ENCODE assay signal across 17 mouse cellular contexts in genomic region chr7:30590927-30591604, GRCm38 (mm10). TPM values are rescaled to one million over a fixed set of nuclear protein-coding genes. Genes with fewer than 3 reads are reported as not detected.
A peak's percentile ranks its signal among the peaks of the same experiment; 100 is the strongest.
DNase-seq lines count a peak whose midpoint lies in the region; ATAC-seq and TF ChIP-seq lines count a peak whose summit lies in the region.
"Had no signal": no experiment of that assay in that cellular context is flagged by ENCODE, and none has a peak within 500 bp of the region (broad histone marks: within the 10 kb centered on the region; RNA-seq: fewer than 3 reads in every experiment).

No protein-coding gene starts in this region.

- TF ChIP-seq POLR2A in CH12.LX (IDR thresholded peaks at IDR 0.05; ENCODE audit: low read depth, low read length): 0 out of 2 replicates have a peak, but pooled peaks have one; percentile 17

- no peak overlapping the region for H3K4me3 ChIP-seq in embryonic facial prominence, embryonic 12.5 days
- no peak overlapping the region for H3K4me3 ChIP-seq in embryonic facial prominence, embryonic 10.5 days
- no peak overlapping the region for H3K4me3 ChIP-seq in limb, embryonic 13.5 days
- no peak overlapping the region for H3K4me3 ChIP-seq in limb, embryonic 10.5 days
- H3K4me3 ChIP-seq in CH12.LX (replicated peaks in 1 of 3; ENCODE audit: low read depth in 2 of 3, low read length in 2 of 3, poor library complexity in 1 of 3): peak overlapping the region; percentile 84 to 93 (median 89)
- H3K4me3 ChIP-seq in embryonic facial prominence, embryonic 13.5 days: no peak overlapping the region

- H3K4me2 ChIP-seq in embryonic facial prominence, embryonic 12.5 days (replicated peaks): no peak overlapping the region
- H3K4me2 ChIP-seq in limb, embryonic 13.5 days (replicated peaks): no peak overlapping the region
- peak overlapping the region; percentile 93 for H3K4me2 ChIP-seq in CH12.LX (ENCODE audit: insufficient read depth, low read depth, poor library complexity, severe bottlenecking)
- no peak overlapping the region for H3K4me2 ChIP-seq in embryonic facial prominence, embryonic 13.5 days

- in situ Hi-C loops in CH12.LX (cut with MboI; ENCODE audit: low pct_ligation_motif_present, low pct_unique_long_range_greater_than_20kb, low sequenced_read_pairs): no loop called here

- peaks cover 56% of the 10 kb centered on the region for H3K79me2 ChIP-seq in CH12.LX (replicated peaks; ENCODE audit: control insufficient read depth, extremely low read depth, insufficient read depth, poor library complexity, severe bottlenecking)

- no peaks in the 10 kb centered on the region for H3K27me3 ChIP-seq in embryonic facial prominence, embryonic 12.5 days
- no peaks in the 10 kb centered on the region for H3K27me3 ChIP-seq in embryonic facial prominence, embryonic 10.5 days (replicated peaks; ENCODE audit: low read depth, poor library complexity, severe bottlenecking)
- H3K27me3 ChIP-seq in limb, embryonic 13.5 days: 0 out of 2 replicates have a peak, but pooled peaks cover 8% of the 10 kb centered on the region
- H3K27me3 ChIP-seq in limb, embryonic 10.5 days (ENCODE audit: low read depth, poor library complexity, severe bottlenecking): no peaks in the 10 kb centered on the region
- H3K27me3 ChIP-seq in CH12.LX (replicated peaks): no peaks in the 10 kb centered on the region
- H3K27me3 ChIP-seq in embryonic facial prominence, embryonic 13.5 days: no peaks in the 10 kb centered on the region

- WGBS in embryonic facial prominence, embryonic 12.5 days: 81% methylated on average over 9 of the region's 9 CpGs
- 87% methylated on average over 9 of the region's 9 CpGs for WGBS in embryonic facial prominence, embryonic 10.5 days
- 83% methylated on average over 9 of the region's 9 CpGs for WGBS in limb, embryonic 13.5 days
- WGBS in limb, embryonic 10.5 days: 83% methylated on average over 9 of the region's 9 CpGs
- 80% methylated on average over 9 of the region's 9 CpGs for WGBS in embryonic facial prominence, embryonic 13.5 days

- ATAC-seq in embryonic facial prominence, embryonic 12.5 days (ENCODE audit: insufficient number of reproducible peaks, insufficient read depth, low FRiP score, low TSS enrichment): no peak
- ATAC-seq in limb, embryonic 13.5 days (ENCODE audit: low FRiP score, low read depth): no peak
- no peak for ATAC-seq in embryonic facial prominence, embryonic 13.5 days (ENCODE audit: insufficient number of reproducible peaks, insufficient read depth, low FRiP score, low TSS enrichment, low read depth)

- DNase-seq in embryonic facial prominence, embryonic 10.5 days (ENCODE audit: low spot score): no peak
- DNase-seq in limb, embryonic 10.5 days (ENCODE audit: low spot score): no peak
- DNase-seq in CH12.LX (ENCODE audit: extremely low read depth): no peak
- DNase-seq in thymus, postnatal 36 days: no peak
- DNase-seq in left cerebral cortex, adult 18-20 months (ENCODE audit: low spot score in 2 of 2): no peak
- DNase-seq: adrenal gland, postnatal 10 days; B cell, adult 2 months; right cerebral cortex, postnatal 4 days; thymus, adult 2 months had no signal

- no peaks in the 10 kb centered on the region for H3K9me3 ChIP-seq in embryonic facial prominence, embryonic 12.5 days
- H3K9me3 ChIP-seq in embryonic facial prominence, embryonic 10.5 days: no peaks in the 10 kb centered on the region
- no peaks in the 10 kb centered on the region for H3K9me3 ChIP-seq in limb, embryonic 13.5 days
- no peaks in the 10 kb centered on the region for H3K9me3 ChIP-seq in limb, embryonic 10.5 days (replicated peaks)
- no peaks in the 10 kb centered on the region for H3K9me3 ChIP-seq in CH12.LX (replicated peaks; ENCODE audit: low read length)
- no peaks in the 10 kb centered on the region for H3K9me3 ChIP-seq in embryonic facial prominence, embryonic 13.5 days
- H3K9me3 ChIP-seq: kidney, embryonic 15.5 days; liver, embryonic 15.5 days had no signal

- peaks cover 8% of the 10 kb centered on the region for H3K36me3 ChIP-seq in embryonic facial prominence, embryonic 12.5 days
- H3K36me3 ChIP-seq in embryonic facial prominence, embryonic 10.5 days (replicated peaks): peaks cover 11% of the 10 kb centered on the region
- peaks cover 8% of the 10 kb centered on the region for H3K36me3 ChIP-seq in limb, embryonic 13.5 days
- peaks cover 11% of the 10 kb centered on the region for H3K36me3 ChIP-seq in limb, embryonic 10.5 days
- H3K36me3 ChIP-seq in CH12.LX (replicated peaks in 1 of 2; ENCODE audit: control insufficient read depth in 1 of 2, insufficient read depth in 1 of 2, low read length in 1 of 2): peaks cover 9 to 26% of the 10 kb centered on the region in 2 experiments
- H3K36me3 ChIP-seq in embryonic facial prominence, embryonic 13.5 days: peaks cover 8% of the 10 kb centered on the region

- no peak for TF ChIP-seq RAD21 in CH12.LX (IDR thresholded peaks at IDR 0.05; ENCODE audit: low read depth, low read length)

- dilution Hi-C loops in CH12.LX (cut with MboI; ENCODE audit: extremely low pct_ligation_motif_present, extremely low pct_unique_long_range_greater_than_20kb, low sequenced_read_pairs): no loop called here

- H3K9ac ChIP-seq in embryonic facial prominence, embryonic 12.5 days: peak overlapping the region; percentile 19
- H3K9ac ChIP-seq in limb, embryonic 13.5 days: peak overlapping the region; percentile 45; the same call in 1 of the 2 replicates
- H3K9ac ChIP-seq in CH12.LX (ENCODE audit: insufficient read depth, low read depth): peak overlapping the region; percentile 74
- peak overlapping the region; percentile 37; the same call in 1 of the 2 replicates for H3K9ac ChIP-seq in embryonic facial prominence, embryonic 13.5 days
- H3K9ac ChIP-seq: kidney, embryonic 15.5 days had no signal

- no peak overlapping the region for H3K27ac ChIP-seq in embryonic facial prominence, embryonic 12.5 days
- H3K27ac ChIP-seq in embryonic facial prominence, embryonic 10.5 days (replicated peaks): no peak overlapping the region
- no peak overlapping the region for H3K27ac ChIP-seq in limb, embryonic 13.5 days
- H3K27ac ChIP-seq in limb, embryonic 10.5 days: no peak overlapping the region
- peak overlapping the region; percentile 100 for H3K27ac ChIP-seq in CH12.LX (ENCODE audit: insufficient read depth, low read depth)
- H3K27ac ChIP-seq in embryonic facial prominence, embryonic 13.5 days: no peak overlapping the region
- H3K27ac ChIP-seq: kidney, embryonic 15.5 days; liver, embryonic 15.5 days had no signal

- TF ChIP-seq EP300 in CH12.LX (IDR thresholded peaks at IDR 0.05; ENCODE audit: low read length): no peak

- TF ChIP-seq CTCF in CH12.LX (conservative IDR thresholded peaks at IDR 0.05 in 1 of 2, IDR thresholded peaks at IDR 0.05 in 1 of 2; ENCODE audit: low read depth in 2 of 2, low read length in 2 of 2): no peak

- H3K4me1 ChIP-seq in embryonic facial prominence, embryonic 12.5 days: peaks cover 19% of the 10 kb centered on the region
- peaks cover 24% of the 10 kb centered on the region for H3K4me1 ChIP-seq in embryonic facial prominence, embryonic 10.5 days
- H3K4me1 ChIP-seq in limb, embryonic 13.5 days: peaks cover 22% of the 10 kb centered on the region
- H3K4me1 ChIP-seq in limb, embryonic 10.5 days: peaks cover 26% of the 10 kb centered on the region
- H3K4me1 ChIP-seq in CH12.LX (ENCODE audit: control insufficient read depth in 1 of 2, insufficient read depth in 2 of 2): peaks cover 19 to 48% of the 10 kb centered on the region in 2 experiments
- H3K4me1 ChIP-seq in embryonic facial prominence, embryonic 13.5 days: peaks cover 19% of the 10 kb centered on the region

RNA-seq across cellular contexts. Expression of gene Kmt2b, which starts 2.5 kb away (rescaled TPM):
- 11.6 and 12.6 TPM in 2 replicates for polyA plus RNA-seq in embryonic facial prominence, embryonic 12.5 days (2016; fragmentation: Nextera tagmentation; extraction: Ambion mirVana)
- polyA plus RNA-seq in embryonic facial prominence, embryonic 10.5 days (2016; fragmentation: Nextera tagmentation; extraction: Ambion mirVana): 8.9 and 10.2 TPM in 2 replicates
- polyA plus RNA-seq in limb, embryonic 13.5 days (2015; fragmentation: Nextera tagmentation; extraction: Ambion mirVana): 11.0 and 12.6 TPM in 2 replicates
- 10.2 and 10.6 TPM in 2 replicates for polyA plus RNA-seq in limb, embryonic 10.5 days (2016; fragmentation: Nextera tagmentation; extraction: Ambion mirVana)
- total RNA-seq in CH12.LX (2012; rRNA removed) (17.2 and 18.3 TPM in 2 replicates), CH12.LX (2014; rRNA removed) (4.8 and 8.4 TPM in 2 replicates)
- 31.0 and 32.8 TPM in 2 replicates for polyA plus RNA-seq in CH12.LX (2012; ENCODE audit: insufficient read length, low read depth)
- polyA plus RNA-seq in embryonic facial prominence, embryonic 13.5 days (2015; fragmentation: Nextera tagmentation; extraction: Ambion mirVana): 9.3 and 13.8 TPM in 2 replicates
- total RNA-seq in left cerebral cortex, adult 18-20 months (2021): 10 to 100 TPM; 40.0 to 48.4 TPM

RNA-seq across cellular contexts. Expression of gene Zbtb32, which starts 7.6 kb away (rescaled TPM):
- polyA plus RNA-seq in embryonic facial prominence, embryonic 12.5 days (2016; fragmentation: Nextera tagmentation; extraction: Ambion mirVana): 0.17 and 0.19 TPM in 2 replicates
- 0.41 TPM in 1 of 2 replicates, not detected in the other for polyA plus RNA-seq in embryonic facial prominence, embryonic 10.5 days (2016; fragmentation: Nextera tagmentation; extraction: Ambion mirVana)
- 0.23 and 0.60 TPM in 2 replicates for polyA plus RNA-seq in limb, embryonic 13.5 days (2015; fragmentation: Nextera tagmentation; extraction: Ambion mirVana)
- 0.15 and 0.45 TPM in 2 replicates for polyA plus RNA-seq in limb, embryonic 10.5 days (2016; fragmentation: Nextera tagmentation; extraction: Ambion mirVana)
- total RNA-seq in CH12.LX (2012; rRNA removed): 183 TPM in 2 replicates
- total RNA-seq in CH12.LX (2014; rRNA removed): 156 and 173 TPM in 2 replicates
- 171 and 178 TPM in 2 replicates for polyA plus RNA-seq in CH12.LX (2012; ENCODE audit: insufficient read length, low read depth)
- polyA plus RNA-seq in embryonic facial prominence, embryonic 13.5 days (2015; fragmentation: Nextera tagmentation; extraction: Ambion mirVana): 0.27 and 0.29 TPM in 2 replicates
- not detected for total RNA-seq in left cerebral cortex, adult 18-20 months (2021)
- total RNA-seq: granulocyte monocyte progenitor cell, adult 5-6 weeks; layer of hippocampus, adult 8-10 months; left cerebral cortex, postnatal 14 days had no signal

RNA-seq across cellular contexts. Expression of gene Upk1a, which starts 21.6 kb away (rescaled TPM):
- polyA plus RNA-seq in embryonic facial prominence, embryonic 12.5 days (2016; fragmentation: Nextera tagmentation; extraction: Ambion mirVana): 0.37 and 0.73 TPM in 2 replicates
- 0.54 and 1.0 TPM in 2 replicates for polyA plus RNA-seq in embryonic facial prominence, embryonic 10.5 days (2016; fragmentation: Nextera tagmentation; extraction: Ambion mirVana)
- polyA plus RNA-seq in limb, embryonic 13.5 days (2015; fragmentation: Nextera tagmentation; extraction: Ambion mirVana): 1.5 and 1.7 TPM in 2 replicates
- 7.9 and 8.2 TPM in 2 replicates for polyA plus RNA-seq in limb, embryonic 10.5 days (2016; fragmentation: Nextera tagmentation; extraction: Ambion mirVana)
- total RNA-seq in CH12.LX (2012; rRNA removed) (6.5 and 10.9 TPM in 2 replicates), CH12.LX (2014; rRNA removed) (0.47 and 0.49 TPM in 2 replicates)
- 1.8 and 2.3 TPM in 2 replicates for polyA plus RNA-seq in CH12.LX (2012; ENCODE audit: insufficient read length, low read depth)
- polyA plus RNA-seq in embryonic facial prominence, embryonic 13.5 days (2015; fragmentation: Nextera tagmentation; extraction: Ambion mirVana): 0.28 and 0.55 TPM in 2 replicates
- under 1 TPM; 0.26 to 0.70 TPM for total RNA-seq in left cerebral cortex, adult 18-20 months (2021)
- total RNA-seq: granulocyte monocyte progenitor cell, adult 5-6 weeks had no signal

RNA-seq across cellular contexts. Expression of gene Igflr1, which starts 25.8 kb away (rescaled TPM):
- polyA plus RNA-seq in embryonic facial prominence, embryonic 12.5 days (2016; fragmentation: Nextera tagmentation; extraction: Ambion mirVana): 4.1 and 5.5 TPM in 2 replicates
- 2.8 and 4.6 TPM in 2 replicates for polyA plus RNA-seq in embryonic facial prominence, embryonic 10.5 days (2016; fragmentation: Nextera tagmentation; extraction: Ambion mirVana)
- polyA plus RNA-seq in limb, embryonic 13.5 days (2015; fragmentation: Nextera tagmentation; extraction: Ambion mirVana): 3.2 and 4.9 TPM in 2 replicates
- polyA plus RNA-seq in limb, embryonic 10.5 days (2016; fragmentation: Nextera tagmentation; extraction: Ambion mirVana): 5.7 and 6.5 TPM in 2 replicates
- total RNA-seq in CH12.LX (2012; rRNA removed) (0.92 and 1.3 TPM in 2 replicates), CH12.LX (2014; rRNA removed) (not detected in 2 replicates)
- 0.65 TPM in 1 of 2 replicates, not detected in the other for polyA plus RNA-seq in CH12.LX (2012; ENCODE audit: insufficient read length, low read depth)
- polyA plus RNA-seq in embryonic facial prominence, embryonic 13.5 days (2015; fragmentation: Nextera tagmentation; extraction: Ambion mirVana): 4.3 and 4.8 TPM in 2 replicates
- total RNA-seq in left cerebral cortex, adult 18-20 months (2021): 1 to 10 TPM; 2.9 to 4.7 TPM

RNA-seq across cellular contexts. Expression of gene Psenen, which starts 27.6 kb away (rescaled TPM):
- 132 and 138 TPM in 2 replicates for polyA plus RNA-seq in embryonic facial prominence, embryonic 12.5 days (2016; fragmentation: Nextera tagmentation; extraction: Ambion mirVana)
- polyA plus RNA-seq in embryonic facial prominence, embryonic 10.5 days (2016; fragmentation: Nextera tagmentation; extraction: Ambion mirVana): 112 and 118 TPM in 2 replicates
- 134 and 141 TPM in 2 replicates for polyA plus RNA-seq in limb, embryonic 13.5 days (2015; fragmentation: Nextera tagmentation; extraction: Ambion mirVana)
- 120 and 121 TPM in 2 replicates for polyA plus RNA-seq in limb, embryonic 10.5 days (2016; fragmentation: Nextera tagmentation; extraction: Ambion mirVana)
- total RNA-seq in CH12.LX (2012; rRNA removed) (55.2 and 59.2 TPM in 2 replicates), CH12.LX (2014; rRNA removed) (83.6 and 92.7 TPM in 2 replicates)
- polyA plus RNA-seq in CH12.LX (2012; ENCODE audit: insufficient read length, low read depth): 101 and 121 TPM in 2 replicates
- polyA plus RNA-seq in embryonic facial prominence, embryonic 13.5 days (2015; fragmentation: Nextera tagmentation; extraction: Ambion mirVana): 131 and 138 TPM in 2 replicates
- 10 to 100 TPM; 87.7 to 94.4 TPM for total RNA-seq in left cerebral cortex, adult 18-20 months (2021)

Comparison
In these comparisons a context has a peak if more than half of its experiments do, and no peak if none do; other contexts are left out.
1. H3K4me3 ChIP-seq: peak in CH12.LX (3 of 3); none in embryonic facial prominence, embryonic 12.5 days (single experiment), embryonic facial prominence, embryonic 10.5 days (single experiment), limb, embryonic 13.5 days (single experiment), limb, embryonic 10.5 days (single experiment) and embryonic facial prominence, embryonic 13.5 days (single experiment).
2. H3K9ac ChIP-seq: peak in every context shown above with its lines; median percentile 74 in CH12.LX; 45 in limb, embryonic 13.5 days; 37 in embryonic facial prominence, embryonic 13.5 days; 19 in embryonic facial prominence, embryonic 12.5 days.
3. RNA of gene Zbtb32, which starts 7.6 kb away (polyA plus RNA-seq): 171 to 178 TPM in CH12.LX; 0.41 TPM in embryonic facial prominence, embryonic 10.5 days, 0.27 to 0.29 TPM in embryonic facial prominence, embryonic 13.5 days, 0.23 to 0.60 TPM in limb, embryonic 13.5 days, 0.17 to 0.19 TPM in embryonic facial prominence, embryonic 12.5 days and 0.15 to 0.45 TPM in limb, embryonic 10.5 days; every median in the first group is over 100 times any median in the second.